Mouse (Mus musculus) forebrain, postnatal 0 days (tissue): ENCODE results near the gene Mogs. TPM values are rescaled to one million over a fixed set of nuclear protein-coding genes. Genes with fewer than 3 reads are reported as not detected.
A peak's percentile ranks its signal among the peaks of the same experiment; 100 is the strongest.

Experiments used
- ATAC-seq: fragments of 200-750 bp; cut with Nextera tagmentation; 2 replicates; pipeline ENCODE4 v1.8.0; 2017; ENCODE audit warnings: mild to moderate bottlenecking, moderate library complexity
- DNase-seq: peaks from one replicate; pipeline ENCODE4 v3.0.0-alpha.2; 2015
- H3K27ac ChIP-seq: fragments of 300-500 bp; sonication (generic); 2 replicates; pipeline ENCODE4 v1.5.1; 2014; ENCODE audit warnings: low read depth, mild to moderate bottlenecking, antibody characterized with exemption, low read length, moderate library complexity, mixed read lengths
- H3K27me3 ChIP-seq: fragments of 300-500 bp; sonication (generic); 2 replicates; pipeline ENCODE4 v1.6.1; 2014; ENCODE audit warnings: mild to moderate bottlenecking, low read length, mixed read lengths; ENCODE audit not compliant: insufficient read depth
- H3K36me3 ChIP-seq: fragments of 300-500 bp; sonication (generic); 2 replicates; pipeline ENCODE4 v1.6.1; 2014; ENCODE audit warnings: mild to moderate bottlenecking, moderate library complexity; ENCODE audit not compliant: insufficient read depth
- H3K4me1 ChIP-seq: fragments of 300-500 bp; sonication (generic); 2 replicates; pipeline ENCODE4 v1.6.1; 2014; ENCODE audit warnings: antibody characterized with exemption; ENCODE audit not compliant: insufficient read depth
- H3K4me2 ChIP-seq: fragments of 300-500 bp; sonication (generic); 2 replicates; pipeline ENCODE4 v1.6.1; 2014; ENCODE audit warnings: low read depth, mild to moderate bottlenecking, moderate library complexity
- H3K4me3 ChIP-seq: fragments of 300-500 bp; sonication (generic); 2 replicates; pipeline ENCODE4 v1.5.1; 2014; ENCODE audit warnings: low read depth, low read length, mixed read lengths
- H3K9ac ChIP-seq: fragments of 300-500 bp; sonication (generic); 2 replicates; pipeline ENCODE4 v1.6.1; 2014; ENCODE audit warnings: mild to moderate bottlenecking
- H3K9me3 ChIP-seq: fragments of 300-500 bp; sonication (generic); 2 replicates; pipeline ENCODE4 v1.6.1; 2016; ENCODE audit warnings: low read length
- CTCF ChIP-seq: sonication (generic); IDR thresholded peaks from 2 replicates; pipeline ENCODE4 v1.5.1; 2016; ENCODE audit warnings: antibody characterized with exemption, control low read depth, low read depth
- WGBS: fragments of 180-500 bp; shearing (Covaris S2); extraction: QIAGEN DNeasy Blood & Tissue Kit; methylation state at CpG from one replicate; pipeline ENCODE4 v1.1.7; 2014; 5-methylcytosine and 5-hydroxymethylcytosine counted together
- polyA plus RNA-seq: library from polyadenylated mRNA; unstranded; fragments of >200 nt; fragmentation: Nextera tagmentation; extraction: Ambion mirVana; gene quantifications from 2 replicates; pipeline ENCODE4 v1.2.1, GENCODE M21; 2015
- total RNA-seq: library from RNA; depleted of rRNA; stranded (reverse); fragments of >200 nt; gene quantifications from 2 replicates; pipeline ENCODE4 v1.2.3, GENCODE M21; 2014

Mogs gene
- total and polyA plus RNA-seq, 2 experiments from 2014 or later = 17.4 to 43.5 TPM

DNA sequence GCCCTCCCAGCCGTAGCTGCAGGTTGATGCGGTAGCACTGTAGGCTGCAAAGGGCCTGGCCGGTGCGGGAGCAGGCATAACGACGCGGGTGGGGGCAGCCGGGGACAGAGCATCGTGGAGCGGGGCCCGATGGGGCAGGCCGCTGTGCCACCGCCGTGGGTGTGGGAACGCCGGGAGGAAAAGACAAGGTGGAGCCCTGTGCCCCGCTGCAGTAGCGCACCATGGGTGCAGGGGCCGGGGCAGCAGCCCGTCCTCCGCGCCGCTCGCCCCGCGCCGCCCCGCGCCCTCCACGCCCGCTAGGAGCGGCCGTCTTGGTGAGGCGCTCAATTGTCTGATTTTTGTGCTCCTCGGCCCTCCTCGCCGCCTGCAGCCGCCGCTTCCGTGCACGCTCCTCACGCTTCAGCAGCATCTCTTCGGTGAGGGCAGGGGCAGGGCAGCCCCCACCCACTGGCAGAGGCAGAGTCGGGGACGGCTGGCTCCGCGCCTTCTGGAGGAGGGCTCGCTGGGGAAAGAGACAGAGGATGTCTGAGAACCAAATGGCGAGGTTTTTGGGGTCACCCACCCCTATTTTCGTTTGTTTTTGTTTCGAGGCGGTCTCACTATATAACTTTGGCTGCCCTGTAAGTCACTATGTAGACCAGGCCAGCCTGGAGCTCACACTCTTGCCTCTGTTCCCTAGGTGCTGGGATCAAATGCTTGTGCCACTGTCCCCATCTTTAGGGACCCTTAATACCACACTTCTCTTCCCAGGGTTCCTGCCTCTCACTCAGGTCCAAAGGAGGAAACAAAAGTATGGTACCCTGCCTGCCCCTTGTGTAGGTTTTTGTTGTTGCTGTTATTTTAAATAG lies 6.8 kb downstream of the Mogs start:
- Histone ChIP-seq H3K9me3 (no peaks in the 10 kb centered on the region), H3K9ac (peak overlapping the region; percentile 70), H3K4me1 (peaks cover 22% of the 10 kb centered on the region), H3K27ac (peak overlapping the region; percentile 88), H3K4me3 (peak overlapping the region; percentile 70), H3K27me3 (no peaks in the 10 kb centered on the region), H3K4me2 (peak overlapping the region; percentile 93), H3K36me3 (peaks cover 24% of the 10 kb centered on the region)
- WGBS = 6% methylated on average over 40 of the region's 52 CpGs
- no peak for TF ChIP-seq CTCF
- no peak for DNase-seq
- peak; percentile 38 for ATAC-seq

DNA sequence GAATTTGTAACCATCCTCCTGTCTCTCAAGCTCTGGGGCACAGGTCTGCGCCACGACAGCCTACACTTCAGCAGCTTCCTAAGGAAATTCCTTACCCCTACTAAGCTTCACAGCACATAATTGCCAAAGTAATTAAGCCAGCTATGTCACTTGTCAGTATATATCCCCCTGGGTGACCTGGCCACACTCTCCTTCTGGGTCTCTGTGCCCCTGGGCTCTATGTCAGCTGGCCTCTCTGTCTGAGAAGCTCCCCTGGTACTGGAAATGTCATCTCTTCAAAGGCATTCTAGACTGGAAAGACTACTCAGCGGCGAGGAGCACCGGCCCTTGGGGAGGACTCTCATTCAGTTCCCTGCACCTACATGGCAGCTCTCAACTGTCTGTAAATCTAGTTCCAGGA lies 7.7 kb downstream of the Mogs start:
- 84% methylated on average over 5 of the region's 5 CpGs for whole genome bisulfite sequencing
- TF ChIP-seq CTCF = no peak
- Histone ChIP-seq H3K27ac (no peak overlapping the region), H3K9me3 (no peaks in the 10 kb centered on the region), H3K27me3 (no peaks in the 10 kb centered on the region), H3K4me1 (peaks cover 22% of the 10 kb centered on the region), H3K4me3 (no peak overlapping the region), H3K9ac (no peak overlapping the region), H3K36me3 (peaks cover 15% of the 10 kb centered on the region), H3K4me2 (no peak overlapping the region)
- ATAC-seq (no peak), DNase-seq (no peak)

DNA sequence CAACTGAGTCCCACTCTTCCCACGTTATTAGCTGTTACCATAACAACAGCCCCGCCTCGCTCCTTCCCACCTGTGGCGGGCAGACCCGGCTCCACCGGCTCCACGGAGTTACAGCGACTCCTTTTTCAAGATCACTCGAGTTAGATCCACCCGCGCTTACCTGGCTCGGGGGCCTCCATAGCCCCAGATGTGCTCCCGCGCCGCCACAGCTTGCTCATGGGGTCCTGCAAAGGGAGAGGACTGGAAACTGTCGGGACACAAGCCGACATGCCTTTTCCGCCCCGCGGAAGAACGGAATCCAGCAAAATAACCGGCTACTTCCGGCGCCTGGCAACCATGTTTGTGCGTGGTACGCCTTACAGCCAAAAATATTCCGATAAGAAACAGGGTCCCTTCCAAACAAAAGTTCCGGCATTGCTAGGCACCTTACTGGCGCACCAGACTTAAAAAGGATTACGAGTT lies 9.6 kb downstream of the Mogs start:
- H3K9me3 ChIP-seq = no peaks in the 10 kb centered on the region
- TF ChIP-seq CTCF = no peak
- peak overlapping the region; percentile 93 for H3K4me2 ChIP-seq
- ATAC-seq = peak; percentile 30; the same call in 1 of the 2 replicates
- H3K4me1 ChIP-seq = peaks cover 22% of the 10 kb centered on the region
- under 1% methylated on average over 30 of the region's 30 CpGs for WGBS
- no peaks in the 10 kb centered on the region for H3K27me3 ChIP-seq
- H3K4me3 ChIP-seq = peak overlapping the region; percentile 63
- H3K9ac ChIP-seq = peak overlapping the region; percentile 48
- H3K36me3 ChIP-seq = no peaks in the 10 kb centered on the region
- peak; percentile 96 for DNase-seq
- H3K27ac ChIP-seq = no peak overlapping the region

DNA sequence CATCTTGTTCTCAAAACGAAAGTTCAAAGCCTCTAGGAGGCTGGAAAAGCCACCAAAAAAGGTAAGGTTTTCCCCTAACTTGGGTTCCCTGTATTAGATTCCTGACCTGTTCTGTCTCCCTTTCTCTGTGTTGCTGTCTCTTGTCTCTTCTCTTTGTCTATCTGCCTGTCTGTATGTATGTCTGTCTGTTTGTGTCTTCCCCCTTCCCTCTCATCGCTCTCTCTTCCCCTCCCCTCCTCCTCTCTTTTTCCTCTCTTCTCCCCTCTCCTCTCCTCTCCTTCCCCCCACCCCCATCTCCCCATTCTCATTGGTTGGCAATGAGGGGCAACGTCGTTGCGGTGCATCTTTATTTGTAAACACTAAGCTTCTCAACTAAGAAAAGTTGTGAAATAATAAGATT lies 10.0 kb downstream of the Mogs start, which contains the start of gene Ino80b:
TSS of gene Ino80b (minus strand) at position 101 of the 400 bp plus-strand sequence.
- H3K27ac ChIP-seq = no peak within 1 kb of the TSS
- H3K9me3 ChIP-seq = no peaks in the 10 kb centered on the region
- 23% methylated on average over 5 of the region's 5 CpGs for WGBS
- H3K4me1 ChIP-seq = peaks cover 18% of the 10 kb centered on the region
- peak within 1 kb of the TSS; percentile 48 for H3K9ac ChIP-seq
- no peaks in the 10 kb centered on the region for H3K27me3 ChIP-seq
- TF ChIP-seq CTCF = no peak
- ATAC-seq (no peak), DNase-seq (no peak)
- H3K4me3 ChIP-seq = peak within 1 kb of the TSS; percentile 63
- no peaks in the 10 kb centered on the region for H3K36me3 ChIP-seq
- H3K4me2 ChIP-seq = peak within 1 kb of the TSS; percentile 93

DNA sequence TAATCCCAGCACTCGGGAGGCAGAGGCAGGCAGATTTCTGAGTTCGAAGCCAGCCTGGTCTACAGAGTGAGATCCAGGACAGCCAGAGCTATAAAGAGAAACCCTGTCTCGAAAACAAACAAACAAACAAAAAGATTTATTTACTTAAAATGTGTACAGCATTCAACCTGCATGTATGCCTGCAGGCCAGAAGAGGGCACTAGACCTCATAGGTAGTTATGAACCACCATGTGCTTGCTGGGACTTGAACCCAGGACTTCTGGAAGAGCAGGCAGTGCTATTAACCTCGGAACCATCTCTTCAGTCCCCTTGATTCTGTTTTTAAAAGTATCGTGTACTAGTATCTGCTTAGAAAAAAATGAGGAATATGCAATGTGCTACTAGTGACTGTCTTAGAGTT lies 12.1 kb downstream of the Mogs start:
- DNase-seq = no peak
- Histone ChIP-seq H3K9me3 (no peaks in the 10 kb centered on the region), H3K9ac (no peak overlapping the region), H3K4me3 (no peak overlapping the region), H3K27me3 (no peaks in the 10 kb centered on the region), H3K4me2 (no peak overlapping the region), H3K36me3 (no peaks in the 10 kb centered on the region), H3K4me1 (peaks cover 10% of the 10 kb centered on the region), H3K27ac (no peak overlapping the region)
- no peak for ATAC-seq
- WGBS = 94% methylated on average over 5 of the region's 5 CpGs
- peak; percentile 23 for TF ChIP-seq CTCF

DNA sequence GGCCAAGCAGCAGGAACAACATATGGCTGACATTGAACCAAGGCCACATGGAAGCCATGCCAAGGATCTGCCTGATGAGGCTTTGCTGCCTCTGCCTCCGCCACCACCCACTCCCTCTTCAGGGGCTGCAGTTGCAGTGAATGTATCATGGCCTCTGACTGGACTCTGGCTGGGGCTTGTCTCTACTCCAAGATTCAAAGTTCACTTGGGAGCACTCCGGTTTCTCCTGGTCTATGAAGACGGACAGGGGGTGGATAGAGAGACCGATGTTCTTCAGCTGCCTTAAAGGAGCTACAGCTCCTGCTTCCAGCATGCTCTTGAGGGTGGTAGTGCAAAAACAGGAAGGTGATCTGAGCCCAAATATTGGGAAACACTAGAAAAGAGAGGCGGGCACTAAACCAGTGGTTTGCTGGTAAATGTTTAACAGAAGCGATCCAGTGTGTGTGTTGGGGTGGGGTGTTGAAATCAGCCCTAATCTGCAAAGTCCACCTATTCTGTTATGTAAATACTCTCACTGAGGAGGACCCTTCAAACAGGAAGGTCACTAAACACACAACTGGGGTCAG lies 16.3 kb downstream of the Mogs start:
- H3K4me2 ChIP-seq = no peak overlapping the region
- no peak overlapping the region for H3K9ac ChIP-seq
- peaks cover 10% of the 10 kb centered on the region; the same call in 1 of the 2 replicates for H3K27me3 ChIP-seq
- DNase-seq = no peak
- ATAC-seq = no peak
- no peaks in the 10 kb centered on the region for H3K4me1 ChIP-seq
- WGBS = 75% methylated on average over 6 of the region's 6 CpGs
- H3K4me3 ChIP-seq = no peak overlapping the region
- no peaks in the 10 kb centered on the region for H3K9me3 ChIP-seq
- no peak overlapping the region for H3K27ac ChIP-seq
- no peaks in the 10 kb centered on the region for H3K36me3 ChIP-seq
- TF ChIP-seq CTCF = no peak
